Mouse (Mus musculus) heart, postnatal 0 days (tissue): ENCODE data around the gene Arid1b.

ENCODE experiments used
- CTCF ChIP-seq: IDR thresholded peaks from 2 replicates; pipeline ENCODE4 v1.5.1; 2016; ENCODE audit warnings: antibody characterized with exemption, control low read depth, low read depth
- EP300 ChIP-seq: IDR thresholded peaks from 2 replicates; pipeline ENCODE4 v1.6.1; 2016; ENCODE audit warnings: antibody characterized with exemption, low read depth

- TF ChIP-seq CTCF (no peak), EP300 (no peak)
Measured at GRCm38 (mm10) chr17:5204103-5204665, 210.1 kb downstream of the Arid1b start.
